Mouse (Mus musculus) olfactory bulb, adult 2 months (tissue): Measurements from ENCODE around the gene Epb41. TPM values are rescaled to one million over a fixed set of nuclear protein-coding genes. Genes with fewer than 3 reads are reported as not detected.

Experiments used
- H3K27ac ChIP-seq: fragments of 200-500 bp; 2 replicates; pipeline ENCODE4 v1.5.1; 2012; ENCODE audit warnings: low read depth, low read length; ENCODE audit not compliant: insufficient read depth
- H3K4me1 ChIP-seq: fragments of 200-500 bp; 2 replicates; pipeline ENCODE4 v1.6.1; 2012; ENCODE audit warnings: low read length; ENCODE audit not compliant: control insufficient read depth, insufficient read depth
- H3K4me3 ChIP-seq: fragments of 200-500 bp; 2 replicates; pipeline ENCODE4 v1.5.1; 2012; ENCODE audit warnings: mild to moderate bottlenecking, low read depth, low read length, moderate library complexity; ENCODE audit not compliant: insufficient read depth
- CTCF ChIP-seq: fragments of 200-500 bp; IDR thresholded peaks from 2 replicates; pipeline ENCODE4 v1.5.1; 2012; ENCODE audit warnings: low read depth, mild to moderate bottlenecking, low read length, moderate library complexity; ENCODE audit not compliant: insufficient read depth
- POLR2A ChIP-seq: fragments of 200-500 bp; IDR thresholded peaks from 2 replicates; pipeline ENCODE4 v1.6.1; 2012; ENCODE audit warnings: mild to moderate bottlenecking, low read depth, low read length, moderate library complexity; ENCODE audit not compliant: insufficient read depth
- WGBS: fragments of 180-500 bp; shearing (Covaris S2); methylation state at CpG from one replicate; pipeline ENCODE4 v1.1.7; 2018; 5-methylcytosine and 5-hydroxymethylcytosine counted together
- polyA plus RNA-seq: library from polyadenylated mRNA; stranded (reverse); fragments of >200 nt; gene quantifications from 2 replicates; pipeline ENCODE4 v1.2.4, GENCODE M21; 2012; ENCODE audit warnings: low replicate concordance; ENCODE audit not compliant: missing spikeins, insufficient read depth, insufficient read length

Epb41 gene
- polyA plus RNA-seq, 1 experiment, result 382 TPM

DNA sequence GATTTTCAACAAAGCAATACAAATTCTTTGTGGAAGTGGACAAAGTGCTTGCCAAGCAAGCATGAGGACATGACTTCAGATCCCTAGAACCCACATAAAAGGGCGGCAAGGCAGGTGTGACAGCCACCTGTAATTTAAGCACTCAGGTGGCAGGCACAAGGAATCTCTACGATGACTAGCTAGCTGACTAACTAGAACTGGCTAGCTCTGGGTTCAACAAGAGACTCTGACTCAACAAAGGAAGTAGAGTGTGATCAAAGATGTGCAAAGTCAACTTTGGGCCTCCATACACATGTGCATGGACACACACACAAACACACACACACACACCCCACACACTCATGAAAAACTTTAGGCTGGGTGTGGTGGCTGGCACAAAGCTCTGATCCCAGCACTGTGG is 35.6 kb downstream of the Epb41 start:
- Histone ChIP-seq H3K27ac (peak overlapping the region; percentile 20; the same call in 1 of the 2 replicates), H3K4me3 (no peak overlapping the region), H3K4me1 (peaks cover 2% of the 10 kb centered on the region; the same call in 1 of the 2 replicates)
- no peak for TF ChIP-seq CTCF
- no peak for TF ChIP-seq POLR2A
- WGBS, result 95% methylated on average over 2 of the region's 2 CpGs

DNA sequence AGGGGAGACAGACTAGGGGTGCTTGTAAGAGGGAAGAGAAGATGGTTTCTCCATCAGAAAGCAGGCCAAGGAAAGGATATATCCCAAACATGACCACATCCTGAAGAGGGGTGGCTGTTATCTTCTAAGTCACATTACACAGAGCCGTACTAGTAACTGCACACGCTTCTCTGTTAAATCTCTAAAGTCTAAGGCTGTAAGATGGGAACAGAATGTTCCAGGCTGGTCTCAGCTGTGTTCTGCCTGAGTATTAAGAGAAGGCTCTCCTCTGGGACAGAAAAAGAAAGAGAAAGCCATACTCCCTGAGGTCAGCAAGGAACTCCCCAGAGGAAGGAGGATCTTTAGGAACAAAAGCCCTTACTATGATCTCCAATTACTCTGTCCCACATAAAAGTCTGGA is 36.3 kb downstream of the Epb41 start:
- H3K27ac ChIP-seq, result no peak overlapping the region
- no peaks in the 10 kb centered on the region for H3K4me1 ChIP-seq
- TF ChIP-seq CTCF (no peak), POLR2A (no peak)
- 88% methylated on average over 2 of the region's 2 CpGs for WGBS
- no peak overlapping the region for H3K4me3 ChIP-seq

DNA sequence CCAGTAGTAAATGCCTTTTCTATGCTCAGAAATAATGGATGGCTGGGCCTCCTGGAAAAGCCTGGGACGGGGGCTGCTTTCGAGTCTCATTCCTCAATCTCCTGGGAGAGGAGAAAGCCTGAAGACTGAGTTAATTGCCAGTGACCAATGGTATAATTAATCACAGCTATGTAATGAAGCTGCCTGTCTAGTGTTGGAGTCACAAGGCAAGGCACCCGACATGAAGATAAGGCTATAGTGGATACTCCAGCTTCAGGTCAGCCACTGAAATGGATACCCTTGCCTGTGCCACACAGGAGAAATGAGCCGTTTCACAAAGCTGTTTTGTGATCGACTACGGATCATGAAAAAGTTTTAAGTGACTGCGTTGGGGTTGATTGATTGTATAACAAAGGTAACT is 37.1 kb downstream of the Epb41 start:
- Histone ChIP-seq H3K4me1 (no peaks in the 10 kb centered on the region), H3K4me3 (no peak overlapping the region), H3K27ac (no peak overlapping the region)
- 75% methylated on average over 7 of the region's 7 CpGs for WGBS
- TF ChIP-seq POLR2A (no peak), CTCF (no peak)

DNA sequence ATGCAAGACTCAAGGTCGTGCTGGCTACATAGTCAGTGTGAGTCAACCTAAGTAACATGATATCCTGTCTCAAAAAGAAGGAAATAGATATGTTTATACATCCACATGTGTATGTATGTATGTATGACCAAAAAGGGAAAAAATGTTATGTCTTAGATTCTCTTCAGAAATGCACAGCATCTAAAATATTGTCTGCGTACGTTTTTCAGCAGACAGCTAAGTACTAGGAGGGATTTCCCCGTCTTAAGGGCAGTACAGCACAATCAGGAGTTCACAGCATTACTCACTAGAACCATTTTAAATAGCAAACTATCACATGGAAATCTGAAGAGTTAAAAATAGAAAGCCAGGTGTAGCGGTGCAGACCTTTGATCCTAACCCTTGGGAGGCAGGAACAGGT is 38.0 kb downstream of the Epb41 start:
- H3K4me1 ChIP-seq, result no peaks in the 10 kb centered on the region
- H3K4me3 ChIP-seq, result no peak overlapping the region
- WGBS, result 93% methylated on average over 5 of the region's 5 CpGs
- no peak for TF ChIP-seq POLR2A
- TF ChIP-seq CTCF, result no peak
- H3K27ac ChIP-seq, result no peak overlapping the region

DNA sequence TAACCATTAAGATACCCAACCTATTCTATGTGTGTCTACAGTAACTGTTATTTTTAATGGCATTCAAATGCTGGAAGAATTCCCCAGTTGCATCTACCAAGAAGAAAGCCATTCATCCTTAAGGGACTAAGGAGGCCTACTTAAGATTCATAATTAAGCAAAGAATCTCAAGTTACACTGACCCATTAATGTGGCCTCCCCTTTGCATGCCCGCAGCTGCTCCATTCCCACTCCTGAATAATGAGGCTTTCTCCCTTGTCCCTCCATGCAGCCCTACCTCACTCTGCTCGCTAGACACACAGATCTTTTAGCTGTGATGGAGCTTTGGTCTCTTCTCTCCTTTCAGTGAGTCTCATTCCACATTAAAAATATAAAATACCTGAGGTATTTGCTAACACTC is 40.9 kb downstream of the Epb41 start:
- H3K4me3 ChIP-seq, result no peak overlapping the region
- no peaks in the 10 kb centered on the region for H3K4me1 ChIP-seq
- 86% methylated on average over 2 of the region's 2 CpGs for WGBS
- TF ChIP-seq POLR2A (no peak), CTCF (no peak)
- H3K27ac ChIP-seq, result no peak overlapping the region

DNA sequence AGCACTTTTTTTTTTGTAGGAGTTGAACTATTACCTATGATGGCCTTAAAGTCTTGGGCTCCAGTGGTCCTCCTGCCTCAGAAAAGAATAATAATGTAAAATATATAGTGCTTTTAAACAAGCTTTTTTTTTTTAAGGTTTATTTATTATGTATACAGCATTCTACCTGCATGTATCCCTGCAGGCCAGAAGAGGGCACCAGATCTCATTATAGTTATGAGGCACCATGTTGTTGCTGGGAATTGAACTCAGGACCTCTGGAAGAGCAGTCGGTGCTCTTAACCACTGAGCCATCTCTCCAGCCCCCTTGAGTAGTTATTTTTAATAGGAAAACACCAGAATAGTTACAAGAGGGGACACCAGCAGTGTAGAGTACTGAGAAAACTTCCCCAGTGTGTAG is 41.9 kb downstream of the Epb41 start:
- Histone ChIP-seq H3K4me3 (no peak overlapping the region), H3K4me1 (no peaks in the 10 kb centered on the region), H3K27ac (no peak overlapping the region)
- 96% methylated on average over 1 of the region's 1 CpGs for WGBS
- TF ChIP-seq POLR2A (no peak), CTCF (no peak)

DNA sequence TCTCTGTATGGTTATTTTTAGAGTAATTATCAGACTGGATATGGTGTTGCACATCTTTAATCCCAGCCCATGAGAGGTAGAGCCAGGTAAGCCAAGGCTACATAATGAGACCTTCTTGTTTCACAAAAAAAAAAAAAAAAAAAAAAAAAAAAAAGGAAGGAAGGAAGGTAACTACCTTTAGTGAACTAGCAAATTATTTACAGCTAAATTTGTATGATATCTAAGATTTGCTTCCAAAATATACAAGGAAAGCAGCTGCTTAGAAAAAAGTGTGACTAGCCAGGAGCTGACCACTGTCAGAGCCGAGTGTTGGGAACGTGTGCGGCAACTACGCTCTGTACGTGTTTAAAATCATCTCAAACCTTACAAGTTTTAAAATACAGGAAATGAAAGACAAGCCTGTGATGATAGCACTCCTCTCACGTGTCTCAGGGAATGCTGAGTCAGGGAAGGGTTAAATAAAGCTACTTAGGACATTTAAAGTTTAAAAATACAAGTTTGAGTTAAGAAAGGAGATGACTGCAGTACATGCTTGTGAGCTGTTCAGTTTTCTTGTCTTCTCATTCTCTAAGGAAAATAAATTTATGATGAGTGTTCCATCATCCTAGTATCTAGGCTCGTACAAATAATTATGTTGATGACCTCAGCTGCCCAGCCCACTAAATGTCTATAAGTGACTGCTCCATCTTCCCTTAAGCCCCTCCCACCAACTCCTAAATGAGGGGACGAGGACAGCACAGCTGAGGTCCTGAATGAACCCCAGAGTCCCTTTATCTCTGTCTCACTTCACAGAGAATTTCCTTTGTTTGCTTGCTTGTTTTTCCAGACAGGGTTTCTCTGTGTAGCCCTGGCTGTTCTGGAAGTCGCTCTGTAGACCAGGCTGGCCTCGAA is 45.0 kb downstream of the Epb41 start:
- Histone ChIP-seq H3K27ac (no peak overlapping the region), H3K4me1 (peaks cover under 1% of the 10 kb centered on the region; the same call in 1 of the 2 replicates), H3K4me3 (no peak overlapping the region)
- WGBS, result 79% methylated on average over 10 of the region's 10 CpGs
- TF ChIP-seq POLR2A, result no peak
- TF ChIP-seq CTCF, result no peak

DNA sequence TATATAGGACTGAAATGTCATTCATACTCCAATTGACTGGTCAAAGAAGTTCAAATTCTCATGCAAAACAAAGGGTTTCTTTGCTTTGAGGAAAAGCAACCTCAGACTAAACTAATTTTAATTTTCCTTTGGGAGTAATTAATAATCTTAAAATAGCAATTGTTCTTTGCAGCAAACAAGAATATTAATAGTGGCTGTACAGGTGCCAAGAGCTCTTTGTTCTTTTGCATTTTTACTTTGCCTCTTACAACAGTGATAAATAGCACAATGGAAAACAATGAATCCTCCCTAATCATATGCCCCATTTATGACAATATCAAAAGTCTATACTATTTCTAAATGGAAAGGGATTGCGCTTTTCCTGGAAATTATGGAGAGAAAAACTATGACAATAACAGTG is 47.3 kb downstream of the Epb41 start:
- 100% methylated on average over 1 of the region's 1 CpGs for WGBS

DNA sequence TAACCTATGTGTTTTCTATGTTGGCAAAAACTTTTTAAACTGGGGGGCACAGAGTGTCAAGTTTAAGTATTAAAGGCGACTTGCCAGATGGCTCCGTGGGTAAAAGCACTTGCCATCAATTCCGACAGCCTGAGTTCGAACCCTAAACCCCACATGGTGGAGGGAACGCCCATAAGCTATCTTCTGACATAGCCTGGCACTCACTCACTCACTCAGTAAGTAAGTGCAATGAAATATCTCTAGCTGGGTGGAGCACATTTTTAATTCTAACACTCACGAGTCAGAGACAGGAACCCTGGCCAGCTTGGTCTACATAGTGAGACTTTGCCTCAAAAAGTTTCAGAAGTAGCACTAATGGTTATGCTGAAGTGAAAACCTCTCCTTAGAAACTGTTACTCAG is 48.0 kb downstream of the Epb41 start:
- H3K4me3 ChIP-seq, result no peak overlapping the region
- TF ChIP-seq CTCF (no peak), POLR2A (no peak)
- H3K27ac ChIP-seq, result no peak overlapping the region
- H3K4me1 ChIP-seq, result peaks cover 3% of the 10 kb centered on the region; the same call in 1 of the 2 replicates
- WGBS, result 86% methylated on average over 6 of the region's 6 CpGs

More for the DNA sequence above, 47.3 kb downstream of the Epb41 start:
- no peak for TF ChIP-seq POLR2A
- TF ChIP-seq CTCF, result no peak
- no peak overlapping the region for H3K27ac ChIP-seq
- H3K4me1 ChIP-seq, result peaks cover 3% of the 10 kb centered on the region; the same call in 1 of the 2 replicates
- H3K4me3 ChIP-seq, result no peak overlapping the region
